Mouse (Mus musculus) heart, embryonic 14.5 days (tissue): ENCODE data around the gene Spata4. TPM values are rescaled to one million over a fixed set of nuclear protein-coding genes. Genes with fewer than 3 reads are reported as not detected.
A peak's percentile ranks its signal among the peaks of the same experiment; 100 is the strongest.

Source experiments
- ATAC-seq: fragments of 200-750 bp; cut with Nextera tagmentation; 2 replicates; pipeline ENCODE4 v1.8.0; 2017; ENCODE audit warnings: low read depth, moderate TSS enrichment; ENCODE audit not compliant: insufficient number of reproducible peaks, insufficient read depth, low FRiP score
- H3K27ac ChIP-seq, 2 experiments: fragments of 200-500 bp in 1 of 2; fragments of 300-500 bp in 1 of 2; sonication (generic) in 1 of 2; replicated peaks in 1 of 2; 2 replicates each; pipeline ENCODE4 v1.5.1; 2012 to 2014; ENCODE audit warnings: low read depth in 2 of 2, low read length in 2 of 2, control low read depth in 1 of 2, mild to moderate bottlenecking in 1 of 2, mixed read lengths in 1 of 2; ENCODE audit not compliant: control insufficient read depth in 1 of 2, insufficient read depth in 1 of 2
- H3K27me3 ChIP-seq: fragments of 300-500 bp; sonication (generic); 2 replicates; pipeline ENCODE4 v1.6.1; 2014; ENCODE audit warnings: mild to moderate bottlenecking, low read length, control low read depth; ENCODE audit not compliant: control insufficient read depth, insufficient read depth
- H3K36me3 ChIP-seq: fragments of 300-500 bp; sonication (generic); 2 replicates; pipeline ENCODE4 v1.6.1; 2014; ENCODE audit warnings: mild to moderate bottlenecking, control low read depth, low read length, mixed read lengths; ENCODE audit not compliant: control insufficient read depth, insufficient read depth
- H3K4me1 ChIP-seq, 2 experiments: fragments of 200-500 bp in 1 of 2; fragments of 300-500 bp in 1 of 2; sonication (generic) in 1 of 2; 2 replicates each; pipeline ENCODE4 v1.6.1; 2012 to 2014; ENCODE audit warnings: low read length in 2 of 2, control low read depth in 1 of 2, mixed read lengths in 1 of 2; ENCODE audit not compliant: control insufficient read depth in 2 of 2, insufficient read depth in 2 of 2
- H3K4me2 ChIP-seq: fragments of 300-500 bp; sonication (generic); 2 replicates; pipeline ENCODE4 v1.6.1; 2014; ENCODE audit warnings: mild to moderate bottlenecking, low read length
- H3K4me3 ChIP-seq, 2 experiments: fragments of 200-500 bp in 1 of 2; fragments of 300-500 bp in 1 of 2; sonication (generic) in 1 of 2; 2 replicates each; pipeline ENCODE4 v1.5.1; 2012 to 2014; ENCODE audit warnings: low read length in 2 of 2, mild to moderate bottlenecking in 2 of 2, control low read depth in 1 of 2, low read depth in 1 of 2, moderate library complexity in 1 of 2; ENCODE audit not compliant: control insufficient read depth in 1 of 2, insufficient read depth in 1 of 2
- H3K9ac ChIP-seq: fragments of 300-500 bp; sonication (generic); 2 replicates; pipeline ENCODE4 v1.6.1; 2014; ENCODE audit warnings: mild to moderate bottlenecking, low read length
- H3K9me3 ChIP-seq: fragments of 300-500 bp; sonication (generic); 2 replicates; pipeline ENCODE4 v1.6.1; 2016; ENCODE audit warnings: low read length, control low read depth; ENCODE audit not compliant: control insufficient read depth
- WGBS: fragments of 180-500 bp; shearing (Covaris S2); extraction: QIAGEN DNeasy Blood & Tissue Kit; methylation state at CpG from one replicate; pipeline ENCODE4 v1.1.7; 2014; 5-methylcytosine and 5-hydroxymethylcytosine counted together
- polyA plus RNA-seq: library from polyadenylated mRNA; unstranded; fragments of >200 nt; fragmentation: Nextera tagmentation; extraction: Ambion mirVana; gene quantifications from 2 replicates; pipeline ENCODE4 v1.2.1, GENCODE M21; 2014

Gene Spata4
- polyA plus RNA-seq, 1 experiment from 2014 or later, result not detected

GRCm38 (mm10) chr8:54581436-54581835 is 19.1 kb upstream of the Spata4 start:
- no peak overlapping the region for H3K9ac ChIP-seq
- H3K4me3 ChIP-seq, result no peak overlapping the region
- 65% methylated on average over 3 of the region's 3 CpGs for WGBS
- H3K4me2 ChIP-seq, result no peak overlapping the region
- H3K36me3 ChIP-seq, result no peaks in the 10 kb centered on the region
- no peak for ATAC-seq
- H3K27me3 ChIP-seq, result no peaks in the 10 kb centered on the region
- no peak overlapping the region for H3K27ac ChIP-seq
- H3K9me3 ChIP-seq, result no peaks in the 10 kb centered on the region
- peaks cover 2 to 5% of the 10 kb centered on the region in 2 experiments for H3K4me1 ChIP-seq

- ATAC-seq, result no peak
- Histone ChIP-seq H3K4me1 (peaks cover 2 to 5% of the 10 kb centered on the region in 2 experiments; a peak in 3 of 4 replicates), H3K27me3 (no peaks in the 10 kb centered on the region), H3K4me3 (no peak overlapping the region), H3K9ac (no peak overlapping the region), H3K36me3 (no peaks in the 10 kb centered on the region), H3K9me3 (peaks cover 5% of the 10 kb centered on the region), H3K27ac (no peak overlapping the region), H3K4me2 (no peak overlapping the region)
- 56% methylated on average over 1 of the region's 1 CpGs for WGBS
These were observed 17.7 kb upstream of the Spata4 start for GRCm38 (mm10) chr8:54582886-54583285.

- Histone ChIP-seq H3K9me3 (no peaks in the 10 kb centered on the region), H3K27me3 (no peaks in the 10 kb centered on the region), H3K4me2 (no peak overlapping the region), H3K36me3 (no peaks in the 10 kb centered on the region), H3K9ac (no peak overlapping the region), H3K4me1 (no peaks in the 10 kb centered on the region; a peak in 1 of 4 replicates), H3K4me3 (no peak overlapping the region), H3K27ac (no peak overlapping the region)
- WGBS, result 89% methylated on average over 5 of the region's 5 CpGs
- no peak for ATAC-seq
These were observed 5.9 kb upstream of the Spata4 start for GRCm38 (mm10) chr8:54594634-54595033.

GRCm38 (mm10) chr8:54596051-54596450 is 4.5 kb upstream of the Spata4 start:
- no peaks in the 10 kb centered on the region for H3K27me3 ChIP-seq
- no peak for ATAC-seq
- no peaks in the 10 kb centered on the region for H3K36me3 ChIP-seq
- 65% methylated on average over 2 of the region's 2 CpGs for WGBS
- H3K4me3 ChIP-seq, result no peak overlapping the region
- H3K4me1 ChIP-seq, result peaks cover 6 to 8% of the 10 kb centered on the region in 2 experiments
- H3K9me3 ChIP-seq, result no peaks in the 10 kb centered on the region
- no peak overlapping the region for H3K27ac ChIP-seq
- no peak overlapping the region for H3K4me2 ChIP-seq
- no peak overlapping the region for H3K9ac ChIP-seq

GRCm38 (mm10) chr8:54596940-54597339 is 3.6 kb upstream of the Spata4 start:
- H3K27me3 ChIP-seq, result no peaks in the 10 kb centered on the region
- H3K36me3 ChIP-seq, result no peaks in the 10 kb centered on the region
- WGBS, result 69% methylated on average over 2 of the region's 2 CpGs
- H3K4me1 ChIP-seq, result peaks cover 6 to 8% of the 10 kb centered on the region in 2 experiments
- H3K4me2 ChIP-seq, result no peak overlapping the region
- no peaks in the 10 kb centered on the region for H3K9me3 ChIP-seq
- no peak overlapping the region for H3K27ac ChIP-seq
- no peak overlapping the region for H3K4me3 ChIP-seq
- no peak for ATAC-seq
- no peak overlapping the region for H3K9ac ChIP-seq

GRCm38 (mm10) chr8:54597386-54597785 is 3.2 kb upstream of the Spata4 start:
- Histone ChIP-seq H3K27ac (no peak overlapping the region), H3K36me3 (no peaks in the 10 kb centered on the region), H3K9me3 (no peaks in the 10 kb centered on the region), H3K4me1 (peaks cover 6 to 8% of the 10 kb centered on the region in 2 experiments), H3K4me3 (no peak overlapping the region), H3K4me2 (no peak overlapping the region), H3K27me3 (no peaks in the 10 kb centered on the region), H3K9ac (no peak overlapping the region)
- ATAC-seq, result no peak
- WGBS, result 82% methylated on average over 2 of the region's 2 CpGs

GRCm38 (mm10) chr8:54603440-54603839 is 2.9 kb downstream of the Spata4 start:
- Histone ChIP-seq H3K4me1 (peaks cover 6 to 11% of the 10 kb centered on the region in 2 experiments), H3K36me3 (no peaks in the 10 kb centered on the region), H3K27ac (no peak overlapping the region), H3K27me3 (no peaks in the 10 kb centered on the region), H3K4me2 (no peak overlapping the region), H3K9ac (no peak overlapping the region), H3K9me3 (no peaks in the 10 kb centered on the region), H3K4me3 (no peak overlapping the region)
- 78% methylated on average over 4 of the region's 4 CpGs for WGBS
- no peak for ATAC-seq

- 27% methylated on average over 2 of the region's 2 CpGs for WGBS
- peak; percentile 56 for ATAC-seq
- no peak overlapping the region for H3K4me2 ChIP-seq
- H3K9ac ChIP-seq, result no peak overlapping the region
- H3K36me3 ChIP-seq, result no peaks in the 10 kb centered on the region
- H3K4me3 ChIP-seq, result no peak overlapping the region
- peaks cover 4 to 20% of the 10 kb centered on the region in 2 experiments for H3K4me1 ChIP-seq
- H3K27me3 ChIP-seq, result no peaks in the 10 kb centered on the region
- peak overlapping the region; percentile 44 to 70; a peak in 3 of 4 replicates for H3K27ac ChIP-seq
- no peaks in the 10 kb centered on the region for H3K9me3 ChIP-seq
These were observed 8.8 kb downstream of the Spata4 start for GRCm38 (mm10) chr8:54609336-54609735.
